Mouse (Mus musculus) stomach, embryonic 15.5 days (tissue): ENCODE data around the gene Tex38. TPM values are rescaled to one million over a fixed set of nuclear protein-coding genes. Genes with fewer than 3 reads are reported as not detected.

ENCODE experiments used
- ATAC-seq: fragments of 200-750 bp; cut with Nextera tagmentation; 2 replicates; pipeline ENCODE4 v1.8.0; 2017; ENCODE audit warnings: low read depth, moderate number of reproducible peaks, moderate TSS enrichment; ENCODE audit not compliant: insufficient read depth, low FRiP score
- H3K27ac ChIP-seq: fragments of 300-500 bp; sonication (generic); 2 replicates; pipeline ENCODE4 v1.5.1; 2015; ENCODE audit warnings: mild to moderate bottlenecking, inconsistent platforms
- H3K27me3 ChIP-seq: fragments of 300-500 bp; sonication (generic); replicated peaks from 2 replicates; pipeline ENCODE4 v1.6.1; 2015; ENCODE audit warnings: inconsistent platforms
- H3K36me3 ChIP-seq: fragments of 300-500 bp; sonication (generic); 2 replicates; pipeline ENCODE4 v1.6.1; 2015; ENCODE audit warnings: inconsistent platforms
- H3K4me1 ChIP-seq: fragments of 300-500 bp; sonication (generic); 2 replicates; pipeline ENCODE4 v1.6.1; 2015; ENCODE audit warnings: inconsistent platforms
- H3K4me2 ChIP-seq: fragments of 300-500 bp; sonication (generic); 2 replicates; pipeline ENCODE4 v1.6.1; 2015; ENCODE audit warnings: mild to moderate bottlenecking, inconsistent platforms
- H3K4me3 ChIP-seq: fragments of 300-500 bp; sonication (generic); replicated peaks from 2 replicates; pipeline ENCODE4 v1.5.1; 2015; ENCODE audit warnings: inconsistent platforms
- H3K9ac ChIP-seq: fragments of 300-500 bp; sonication (generic); 2 replicates; pipeline ENCODE4 v1.6.1; 2015; ENCODE audit warnings: inconsistent platforms
- H3K9me3 ChIP-seq: fragments of 300-500 bp; sonication (generic); 2 replicates; pipeline ENCODE4 v1.6.1; 2016; ENCODE audit warnings: inconsistent platforms
- WGBS: fragments of 180-500 bp; shearing (Covaris S2); methylation state at CpG from one replicate; pipeline ENCODE4 v1.1.7; 2015; 5-methylcytosine and 5-hydroxymethylcytosine counted together
- polyA plus RNA-seq: library from polyadenylated mRNA; unstranded; fragments of >200 nt; fragmentation: Nextera tagmentation; extraction: Ambion mirVana; gene quantifications from 2 replicates; pipeline ENCODE4 v1.2.1, GENCODE M21; 2015

Tex38 gene
- polyA plus RNA-seq, 1 experiment from 2014 or later = 0.45 TPM

DNA sequence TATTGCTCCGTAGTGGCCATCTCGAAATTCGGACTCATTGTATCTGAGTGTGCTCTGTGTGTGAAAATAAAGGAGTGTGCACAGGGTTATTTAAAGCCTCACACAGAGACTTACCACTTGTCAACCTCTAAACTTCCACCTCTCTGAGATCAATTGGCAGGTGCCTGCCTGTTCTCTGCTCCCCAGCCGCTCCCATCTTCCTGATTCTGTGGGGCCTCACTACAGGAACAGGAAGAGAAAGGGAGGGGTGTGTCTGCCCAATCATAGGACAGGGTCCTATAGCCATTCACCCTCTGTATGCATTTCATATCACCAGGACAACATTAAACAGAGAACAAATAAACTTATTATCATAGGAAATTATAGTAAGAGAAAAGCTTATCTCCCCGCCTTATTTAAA, 47.1 kb downstream of the Tex38 start:
- H3K9ac ChIP-seq = no peak overlapping the region
- no peak overlapping the region for H3K27ac ChIP-seq
- no peaks in the 10 kb centered on the region for H3K9me3 ChIP-seq
- no peaks in the 10 kb centered on the region for H3K27me3 ChIP-seq
- H3K4me3 ChIP-seq = no peak overlapping the region
- no peaks in the 10 kb centered on the region for H3K36me3 ChIP-seq
- no peak overlapping the region for H3K4me2 ChIP-seq
- WGBS = 62% methylated on average over 5 of the region's 5 CpGs
- no peak for ATAC-seq
- peaks cover 6% of the 10 kb centered on the region for H3K4me1 ChIP-seq

DNA sequence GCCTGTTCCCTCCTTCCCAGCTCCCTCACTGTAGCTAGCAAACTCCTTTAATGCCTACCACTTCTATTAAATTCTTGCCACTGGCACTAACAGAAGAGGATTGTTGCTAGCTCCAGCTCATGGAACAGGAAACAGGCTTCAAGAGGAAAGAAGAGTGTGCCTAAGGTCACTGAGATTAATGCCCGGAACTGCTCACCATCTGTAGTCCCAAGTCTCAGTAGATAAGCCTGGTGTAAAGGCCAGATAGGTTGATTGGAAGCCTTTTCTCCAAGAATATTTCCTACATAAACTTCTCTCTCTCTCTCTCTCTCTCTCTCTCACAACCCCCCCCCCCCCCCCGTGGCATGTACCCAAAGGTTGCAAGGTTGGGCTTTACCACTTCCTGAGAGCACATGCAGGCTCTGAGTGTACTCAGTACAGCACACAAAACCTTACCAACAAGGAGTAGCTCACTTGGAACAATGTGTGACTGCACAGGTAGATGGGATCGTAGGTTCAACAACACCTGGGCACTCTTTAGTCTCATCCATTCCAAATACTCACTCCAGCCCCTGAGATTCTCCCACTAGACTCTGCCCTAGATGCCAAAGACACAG, 48.5 kb downstream of the Tex38 start:
- H3K4me3 ChIP-seq = no peak overlapping the region
- H3K36me3 ChIP-seq = no peaks in the 10 kb centered on the region
- H3K9ac ChIP-seq = no peak overlapping the region
- no peaks in the 10 kb centered on the region for H3K27me3 ChIP-seq
- no peaks in the 10 kb centered on the region for H3K9me3 ChIP-seq
- no peak for ATAC-seq
- no peaks in the 10 kb centered on the region for H3K4me1 ChIP-seq
- WGBS = 48% methylated on average over 3 of the region's 3 CpGs
- peak overlapping the region; percentile 26; the same call in 1 of the 2 replicates for H3K27ac ChIP-seq
- H3K4me2 ChIP-seq = no peak overlapping the region

DNA sequence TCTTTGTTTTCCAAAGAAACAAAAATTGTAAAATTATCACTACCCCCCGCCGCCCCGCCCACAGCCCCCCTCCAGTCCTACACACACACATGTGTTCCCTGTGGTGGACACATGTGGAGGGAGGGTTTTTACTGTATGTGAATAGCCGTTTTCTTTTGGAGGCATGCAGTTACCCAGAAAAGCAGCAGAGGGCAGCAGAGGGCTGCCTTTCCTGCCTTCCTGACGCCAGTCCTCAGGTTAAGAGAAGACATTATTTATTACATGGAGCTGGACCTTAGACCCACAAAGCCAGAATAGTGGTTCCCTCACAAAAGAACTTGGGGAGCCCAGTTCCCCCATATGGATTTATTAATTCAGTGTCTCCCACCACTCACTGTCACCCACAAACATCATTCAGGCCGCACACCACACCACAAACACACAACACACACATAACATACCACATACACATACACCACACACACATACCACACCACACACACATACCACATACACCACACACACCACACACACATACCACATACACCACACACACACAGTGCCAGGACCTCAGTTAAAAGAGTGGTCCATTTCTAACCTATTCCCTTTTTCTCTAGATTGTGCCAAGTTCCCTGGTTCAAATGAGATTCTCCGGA, 49.1 kb downstream of the Tex38 start:
- WGBS = 23% methylated on average over 7 of the region's 7 CpGs
- Histone ChIP-seq H3K27ac (no peak overlapping the region), H3K4me3 (no peak overlapping the region), H3K9me3 (no peaks in the 10 kb centered on the region), H3K9ac (no peak overlapping the region), H3K4me2 (no peak overlapping the region), H3K4me1 (no peaks in the 10 kb centered on the region), H3K27me3 (no peaks in the 10 kb centered on the region), H3K36me3 (no peaks in the 10 kb centered on the region)
- ATAC-seq = peak; percentile 43; the same call in 1 of the 2 replicates

Other genes with a start within 250 kb of the Tex38 start
- not detected in 2 replicates for gene Cyp4a31, start 217.4 kb downstream of the Tex38 start, polyA plus RNA-seq
- not detected in 2 replicates for gene Cyp4a32, start 180.0 kb downstream of the Tex38 start, polyA plus RNA-seq
- 1.4 and 2.6 TPM in 2 replicates for gene Cyp4b1, start 133.3 kb downstream of the Tex38 start, polyA plus RNA-seq
- 30.4 and 34.4 TPM in 2 replicates for gene Efcab14, start 43.3 kb downstream of the Tex38 start, polyA plus RNA-seq
- gene Atpaf1, start 3.8 kb upstream of the Tex38 start, polyA plus RNA-seq = 47.8 and 50.9 TPM in 2 replicates
- 11.8 and 13.5 TPM in 2 replicates for gene Mob3c, start 47.1 kb upstream of the Tex38 start, polyA plus RNA-seq
- 43.1 and 58.5 TPM in 2 replicates for gene Mknk1, start 58.2 kb upstream of the Tex38 start, polyA plus RNA-seq
- not detected in 2 replicates for gene Kncn, start 103.4 kb upstream of the Tex38 start, polyA plus RNA-seq
- not detected in 2 replicates for gene 6430628N08Rik, start 109.6 kb upstream of the Tex38 start, polyA plus RNA-seq
- 0.03 TPM in 1 of 2 replicates, not detected in the other for gene Dmbx1, start 158.9 kb upstream of the Tex38 start, polyA plus RNA-seq
- gene Faah, start 236.9 kb upstream of the Tex38 start, polyA plus RNA-seq = 14.8 and 19.8 TPM in 2 replicates